8 mouse cellular contexts compared by ENCODE assay signal in the genomic region with DNA sequence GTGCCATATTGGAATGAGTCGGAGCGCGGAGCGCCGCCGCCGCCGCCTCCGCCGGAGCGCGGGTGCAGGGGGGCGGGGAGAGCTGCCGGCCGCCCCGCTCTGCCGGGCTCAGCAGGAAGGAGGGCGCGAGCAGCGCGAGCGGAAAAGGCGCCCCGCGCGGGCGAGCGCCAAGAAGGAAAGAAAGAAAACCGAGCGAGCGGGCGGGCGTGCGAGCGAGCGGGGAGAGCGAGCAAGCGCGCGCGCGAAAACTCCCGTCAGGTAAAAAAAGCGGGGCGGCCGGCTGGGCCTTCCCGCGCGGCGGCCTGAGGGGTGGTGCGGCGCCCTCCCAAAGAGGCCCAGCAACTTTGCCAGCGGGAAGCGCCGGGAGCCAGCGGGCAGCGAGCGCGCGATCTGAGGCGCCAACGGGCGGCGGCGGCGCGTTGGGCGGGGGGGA. TPM values are rescaled to one million over a fixed set of nuclear protein-coding genes. Genes with fewer than 3 reads are reported as not detected.
DNase-seq lines count a peak whose midpoint lies in the region; ATAC-seq lines count a peak whose summit lies in the region.

No protein-coding gene starts in this region.

- peak overlapping the region; percentile 85 for H3K27ac ChIP-seq in hindbrain, embryonic 14.5 days

- H3K36me3 ChIP-seq in hindbrain, embryonic 14.5 days (replicated peaks; ENCODE audit: control insufficient read depth, insufficient read depth): no peaks in the 10 kb centered on the region

- H3K4me2 ChIP-seq in hindbrain, embryonic 14.5 days (replicated peaks): peak overlapping the region; percentile 75

- no peaks in the 10 kb centered on the region for H3K27me3 ChIP-seq in hindbrain, embryonic 14.5 days (ENCODE audit: control insufficient read depth, insufficient read depth, low read length)

- peak; percentile 89 for ATAC-seq in hindbrain, embryonic 14.5 days (ENCODE audit: low FRiP score)

- DNase-seq in ZHBTc4 (ENCODE audit: low read depth, low spot score) (peak; percentile 75), adipocyte (ENCODE audit: low spot score) (no peak)
- DNase-seq in cerebellum, adult 9-10 months: peak; percentile 79
- DNase-seq in frontal cortex, postnatal 25 days (ENCODE audit: low spot score in 2 of 2): peak; percentile 45 to 59
- peak; percentile 88 for DNase-seq in hindbrain, embryonic 14.5 days (ENCODE audit: low spot score)
- DNase-seq in left cerebral cortex, adult 9 months (ENCODE audit: low spot score in 2 of 2): peak; percentile 65 to 68
- peak; percentile 82 to 89 for DNase-seq in lung, postnatal 4 days
- DNase-seq in right cerebral cortex, adult 2 months (ENCODE audit: low spot score in 2 of 2): peak; percentile 73 to 76

- H3K9ac ChIP-seq in hindbrain, embryonic 14.5 days: peak overlapping the region; percentile 77

- under 1% methylated on average over 55 of the region's 68 CpGs for WGBS in hindbrain, embryonic 14.5 days

- H3K9me3 ChIP-seq in hindbrain, embryonic 14.5 days (ENCODE audit: control insufficient read depth, low read length): no peaks in the 10 kb centered on the region

- H3K4me1 ChIP-seq in hindbrain, embryonic 14.5 days (replicated peaks; ENCODE audit: control insufficient read depth, insufficient read depth, low read length): peaks cover 10% of the 10 kb centered on the region

- peak overlapping the region; percentile 83 for H3K4me3 ChIP-seq in hindbrain, embryonic 14.5 days (replicated peaks; ENCODE audit: low read length)

RNA-seq across cellular contexts. Expression of gene Sfmbt1, which starts 1.0 kb away (rescaled TPM):
- 19.8 and 20.0 TPM in 2 replicates for polyA plus RNA-seq in hindbrain, embryonic 14.5 days (2014; fragmentation: Nextera tagmentation; extraction: Ambion mirVana)
